Mouse (Mus musculus): ENCODE results near the gene Sirt3. TPM values are rescaled to one million over a fixed set of nuclear protein-coding genes. Genes with fewer than 3 reads are reported as not detected.

Gene Sirt3
- polyA plus RNA-seq, 1 experiment from 2014 or later, result 36.3 TPM

- Histone ChIP-seq H3K27ac (peak overlapping the region; percentile 43; the same call in 1 of the 2 replicates), H3K4me1 (peaks cover 19% of the 10 kb centered on the region), H3K9me3 (replicated peaks) (no peaks in the 10 kb centered on the region), H3K27me3 (no peaks in the 10 kb centered on the region), H3K4me2 (peak overlapping the region; percentile 86), H3K36me3 (no peaks in the 10 kb centered on the region), H3K4me3 (replicated peaks) (peak overlapping the region; percentile 46), H3K9ac (peak overlapping the region; percentile 29; the same call in 1 of the 2 replicates)
- peak; percentile 86 for ATAC-seq (replicated peaks; ENCODE audit: low FRiP score)
- WGBS, result 1% methylated on average over 19 of the region's 19 CpGs
Measured at GRCm38 (mm10) chr7:140908634-140909107, 26.6 kb upstream of the Sirt3 start.

GRCm38 (mm10) chr7:140908181-140908580, 26.1 kb upstream of the Sirt3 start:
- no peaks in the 10 kb centered on the region for H3K36me3 ChIP-seq
- H3K4me3 ChIP-seq (replicated peaks), result peak overlapping the region; percentile 46; the same call in 1 of the 2 replicates
- no peak overlapping the region for H3K9ac ChIP-seq
- 0 out of 2 replicates have a peak overlapping the region, but pooled peaks have one; percentile 23 for H3K27ac ChIP-seq
- H3K4me1 ChIP-seq, result peaks cover 21% of the 10 kb centered on the region
- H3K9me3 ChIP-seq (replicated peaks), result no peaks in the 10 kb centered on the region
- H3K4me2 ChIP-seq, result peak overlapping the region; percentile 86; the same call in 1 of the 2 replicates
- no peaks in the 10 kb centered on the region for H3K27me3 ChIP-seq
- no peak for ATAC-seq (replicated peaks; ENCODE audit: low FRiP score)
- WGBS, result 46% methylated on average over 7 of the region's 7 CpGs

- Histone ChIP-seq H3K36me3 (no peaks in the 10 kb centered on the region), H3K4me2 (no peak overlapping the region), H3K27me3 (no peaks in the 10 kb centered on the region), H3K4me1 (peaks cover 21% of the 10 kb centered on the region), H3K4me3 (replicated peaks) (no peak overlapping the region), H3K27ac (no peak overlapping the region), H3K9ac (no peak overlapping the region), H3K9me3 (replicated peaks) (no peaks in the 10 kb centered on the region)
- ATAC-seq (replicated peaks; ENCODE audit: low FRiP score), result no peak
- 84% methylated on average over 7 of the region's 7 CpGs for WGBS
Measured at GRCm38 (mm10) chr7:140907697-140908096, 25.6 kb upstream of the Sirt3 start.

GRCm38 (mm10) chr7:140907131-140907530, 25.0 kb upstream of the Sirt3 start:
- no peak for ATAC-seq (replicated peaks; ENCODE audit: low FRiP score)
- Histone ChIP-seq H3K4me1 (peaks cover 24% of the 10 kb centered on the region), H3K27ac (no peak overlapping the region), H3K4me3 (replicated peaks) (no peak overlapping the region), H3K9me3 (replicated peaks) (no peaks in the 10 kb centered on the region), H3K4me2 (no peak overlapping the region), H3K9ac (no peak overlapping the region), H3K27me3 (no peaks in the 10 kb centered on the region), H3K36me3 (no peaks in the 10 kb centered on the region)
- WGBS, result 82% methylated on average over 13 of the region's 13 CpGs

GRCm38 (mm10) chr7:140905642-140906081, 23.6 kb upstream of the Sirt3 start:
- no peak for ATAC-seq (replicated peaks; ENCODE audit: low FRiP score)
- H3K9ac ChIP-seq, result no peak overlapping the region
- H3K4me2 ChIP-seq, result no peak overlapping the region
- H3K27me3 ChIP-seq, result no peaks in the 10 kb centered on the region
- H3K9me3 ChIP-seq (replicated peaks), result no peaks in the 10 kb centered on the region
- no peaks in the 10 kb centered on the region for H3K36me3 ChIP-seq
- H3K27ac ChIP-seq, result peak overlapping the region; percentile 61; the same call in 1 of the 2 replicates
- no peak overlapping the region for H3K4me3 ChIP-seq (replicated peaks)
- WGBS, result 87% methylated on average over 2 of the region's 2 CpGs
- H3K4me1 ChIP-seq, result peaks cover 25% of the 10 kb centered on the region

- no peak overlapping the region for H3K4me3 ChIP-seq (replicated peaks)
- no peak overlapping the region for H3K9ac ChIP-seq
- H3K27ac ChIP-seq, result 0 out of 2 replicates have a peak overlapping the region, but pooled peaks have one; percentile 56
- H3K27me3 ChIP-seq, result no peaks in the 10 kb centered on the region
- H3K4me2 ChIP-seq, result no peak overlapping the region
- WGBS, result 24% methylated on average over 13 of the region's 13 CpGs
- H3K9me3 ChIP-seq (replicated peaks), result no peaks in the 10 kb centered on the region
- peaks cover 14% of the 10 kb centered on the region for H3K36me3 ChIP-seq
- peak; percentile 37; the same call in 1 of the 2 replicates for ATAC-seq (replicated peaks; ENCODE audit: low FRiP score)
- peaks cover 17% of the 10 kb centered on the region; the same call in 1 of the 2 replicates for H3K4me1 ChIP-seq
Measured at GRCm38 (mm10) chr7:140903212-140903611, 21.1 kb upstream of the Sirt3 start.

- no peak for ATAC-seq (replicated peaks; ENCODE audit: low FRiP score)
- H3K27me3 ChIP-seq, result no peaks in the 10 kb centered on the region
- peaks cover 23% of the 10 kb centered on the region for H3K36me3 ChIP-seq
- no peak overlapping the region for H3K9ac ChIP-seq
- H3K4me2 ChIP-seq, result no peak overlapping the region
- H3K4me3 ChIP-seq (replicated peaks), result no peak overlapping the region
- no peaks in the 10 kb centered on the region for H3K9me3 ChIP-seq (replicated peaks)
- H3K27ac ChIP-seq, result peak overlapping the region; percentile 56
- peaks cover 14% of the 10 kb centered on the region; the same call in 1 of the 2 replicates for H3K4me1 ChIP-seq
- 65% methylated on average over 15 of the region's 15 CpGs for WGBS
Measured at GRCm38 (mm10) chr7:140902036-140902875, 20.1 kb upstream of the Sirt3 start.

GRCm38 (mm10) chr7:140900220-140900619, 18.1 kb upstream of the Sirt3 start, which contains the start of gene Cox8b:
TSS of gene Cox8b (minus strand) at chr7:140900446.
- Histone ChIP-seq H3K36me3 (peaks cover 41% of the 10 kb centered on the region), H3K9ac (no peak within 1 kb of the TSS), H3K27ac (0 out of 2 replicates have a peak within 1 kb of the TSS, but pooled peaks have one; percentile 11), H3K4me1 (peaks cover 14% of the 10 kb centered on the region; the same call in 1 of the 2 replicates), H3K27me3 (no peaks in the 10 kb centered on the region), H3K4me2 (no peak within 1 kb of the TSS), H3K4me3 (replicated peaks) (no peak within 1 kb of the TSS), H3K9me3 (replicated peaks) (no peaks in the 10 kb centered on the region)
- ATAC-seq (replicated peaks; ENCODE audit: low FRiP score), result no peak
- 62% methylated on average over 10 of the region's 10 CpGs for WGBS

- H3K4me1 ChIP-seq, result peaks cover 14% of the 10 kb centered on the region; the same call in 1 of the 2 replicates
- ATAC-seq (replicated peaks; ENCODE audit: low FRiP score), result no peak
- H3K4me3 ChIP-seq (replicated peaks), result no peak overlapping the region
- H3K27ac ChIP-seq, result no peak overlapping the region
- H3K9me3 ChIP-seq (replicated peaks), result no peaks in the 10 kb centered on the region
- 83% methylated on average over 3 of the region's 3 CpGs for WGBS
- H3K36me3 ChIP-seq, result peaks cover 51% of the 10 kb centered on the region
- no peak overlapping the region for H3K9ac ChIP-seq
- H3K4me2 ChIP-seq, result no peak overlapping the region
- H3K27me3 ChIP-seq, result no peaks in the 10 kb centered on the region
Measured at GRCm38 (mm10) chr7:140899121-140899520, 17.0 kb upstream of the Sirt3 start.

- Histone ChIP-seq H3K27ac (no peak overlapping the region), H3K9me3 (replicated peaks) (no peaks in the 10 kb centered on the region), H3K4me1 (peaks cover 8% of the 10 kb centered on the region; the same call in 1 of the 2 replicates), H3K36me3 (peaks cover 61% of the 10 kb centered on the region), H3K4me2 (no peak overlapping the region), H3K9ac (no peak overlapping the region), H3K27me3 (no peaks in the 10 kb centered on the region), H3K4me3 (replicated peaks) (no peak overlapping the region)
- no peak for ATAC-seq (replicated peaks; ENCODE audit: low FRiP score)
- WGBS, result 81% methylated on average over 7 of the region's 7 CpGs
Measured at GRCm38 (mm10) chr7:140897863-140898262, 15.8 kb upstream of the Sirt3 start.

- Histone ChIP-seq H3K4me2 (no peak overlapping the region), H3K27me3 (no peaks in the 10 kb centered on the region), H3K4me1 (no peaks in the 10 kb centered on the region), H3K4me3 (replicated peaks) (no peak overlapping the region), H3K27ac (no peak overlapping the region), H3K9ac (no peak overlapping the region), H3K9me3 (replicated peaks) (no peaks in the 10 kb centered on the region), H3K36me3 (peaks cover 84% of the 10 kb centered on the region)
- WGBS, result 89% methylated on average over 3 of the region's 3 CpGs
- ATAC-seq (replicated peaks; ENCODE audit: low FRiP score), result no peak
Measured at GRCm38 (mm10) chr7:140894611-140895010, 12.5 kb upstream of the Sirt3 start.

GRCm38 (mm10) chr7:140894031-140894430, 11.9 kb upstream of the Sirt3 start:
- no peaks in the 10 kb centered on the region for H3K27me3 ChIP-seq
- H3K27ac ChIP-seq, result no peak overlapping the region
- H3K9ac ChIP-seq, result no peak overlapping the region
- no peak for ATAC-seq (replicated peaks; ENCODE audit: low FRiP score)
- peaks cover 85% of the 10 kb centered on the region for H3K36me3 ChIP-seq
- H3K4me2 ChIP-seq, result no peak overlapping the region
- no peaks in the 10 kb centered on the region for H3K9me3 ChIP-seq (replicated peaks)
- H3K4me3 ChIP-seq (replicated peaks), result no peak overlapping the region
- WGBS, result 85% methylated on average over 7 of the region's 7 CpGs
- no peaks in the 10 kb centered on the region for H3K4me1 ChIP-seq

Data from kidney, embryonic 15.5 days (tissue).